Mouse (Mus musculus) kidney, embryonic 14.5 days (tissue): ENCODE results near the gene Scarf1. TPM values are rescaled to one million over a fixed set of nuclear protein-coding genes. Genes with fewer than 3 reads are reported as not detected.
A peak's percentile ranks its signal among the peaks of the same experiment; 100 is the strongest.

Experiments
- ATAC-seq: fragments of 200-750 bp; cut with Nextera tagmentation; 2 replicates; pipeline ENCODE4 v1.8.0; 2017; ENCODE audit warnings: moderate number of reproducible peaks, mild to moderate bottlenecking, moderate TSS enrichment, moderate library complexity; ENCODE audit not compliant: low FRiP score, low TSS enrichment
- H3K27ac ChIP-seq: fragments of 300-500 bp; sonication (generic); 2 replicates; pipeline ENCODE4 v1.5.1; 2014; ENCODE audit warnings: low read depth, mild to moderate bottlenecking, low read length, moderate library complexity, mixed read lengths
- H3K27me3 ChIP-seq: fragments of 300-500 bp; sonication (generic); 2 replicates; pipeline ENCODE4 v1.6.1; 2014; ENCODE audit warnings: mild to moderate bottlenecking, low read length; ENCODE audit not compliant: control insufficient read depth, insufficient read depth
- H3K36me3 ChIP-seq: fragments of 300-500 bp; sonication (generic); 2 replicates; pipeline ENCODE4 v1.6.1; 2014; ENCODE audit warnings: low read length, mixed read lengths; ENCODE audit not compliant: control insufficient read depth, insufficient read depth
- H3K4me1 ChIP-seq: fragments of 300-500 bp; sonication (generic); 2 replicates; pipeline ENCODE4 v1.6.1; 2014; ENCODE audit warnings: low read length, mixed read lengths; ENCODE audit not compliant: control insufficient read depth, insufficient read depth
- H3K4me2 ChIP-seq: fragments of 300-500 bp; sonication (generic); replicated peaks from 2 replicates; pipeline ENCODE4 v1.6.1; 2014; ENCODE audit warnings: low read depth, mild to moderate bottlenecking, low read length
- H3K4me3 ChIP-seq: fragments of 300-500 bp; sonication (generic); 2 replicates; pipeline ENCODE4 v1.5.1; 2014; ENCODE audit warnings: mild to moderate bottlenecking, low read length
- H3K9ac ChIP-seq: fragments of 300-500 bp; sonication (generic); 2 replicates; pipeline ENCODE4 v1.6.1; 2014; ENCODE audit warnings: low read depth, mild to moderate bottlenecking, low read length, moderate library complexity
- H3K9me3 ChIP-seq: fragments of 300-500 bp; sonication (generic); 2 replicates; pipeline ENCODE4 v1.6.1; 2016; ENCODE audit warnings: low read length; ENCODE audit not compliant: control insufficient read depth
- WGBS: fragments of 180-500 bp; shearing (Covaris S2); extraction: QIAGEN DNeasy Blood & Tissue Kit; methylation state at CpG from one replicate; pipeline ENCODE4 v1.1.7; 2014; 5-methylcytosine and 5-hydroxymethylcytosine counted together
- polyA plus RNA-seq: library from polyadenylated mRNA; unstranded; fragments of >200 nt; fragmentation: Nextera tagmentation; extraction: Ambion mirVana; gene quantifications from 2 replicates; pipeline ENCODE4 v1.2.1, GENCODE M21; 2014

Scarf1 gene
- polyA plus RNA-seq, 1 experiment from 2014 or later = 10.0 TPM

GRCm38 (mm10) chr11:75570375-75571125 is 57.2 kb downstream of the Scarf1 start:
- Histone ChIP-seq H3K4me1 (peaks cover 26% of the 10 kb centered on the region), H3K27ac (no peak overlapping the region), H3K27me3 (no peaks in the 10 kb centered on the region), H3K4me2 (no peak overlapping the region), H3K9ac (no peak overlapping the region), H3K9me3 (no peaks in the 10 kb centered on the region), H3K36me3 (no peaks in the 10 kb centered on the region), H3K4me3 (no peak overlapping the region)
- no peak for ATAC-seq
- WGBS = 88% methylated on average over 17 of the region's 17 CpGs

GRCm38 (mm10) chr11:75571126-75571990 is 58.0 kb downstream of the Scarf1 start:
- ATAC-seq = no peak
- WGBS = 71% methylated on average over 14 of the region's 14 CpGs
- no peaks in the 10 kb centered on the region for H3K36me3 ChIP-seq
- no peak overlapping the region for H3K4me2 ChIP-seq
- peaks cover 22% of the 10 kb centered on the region for H3K4me1 ChIP-seq
- H3K27me3 ChIP-seq = no peaks in the 10 kb centered on the region
- no peak overlapping the region for H3K27ac ChIP-seq
- 0 out of 2 replicates have a peak overlapping the region, but pooled peaks have one; percentile 42 for H3K9ac ChIP-seq
- no peak overlapping the region for H3K4me3 ChIP-seq
- H3K9me3 ChIP-seq = no peaks in the 10 kb centered on the region

- Histone ChIP-seq H3K9ac (peak overlapping the region; percentile 42), H3K27ac (peak overlapping the region; percentile 62; the same call in 1 of the 2 replicates), H3K36me3 (no peaks in the 10 kb centered on the region), H3K4me3 (no peak overlapping the region), H3K4me2 (peak overlapping the region; percentile 19), H3K27me3 (no peaks in the 10 kb centered on the region), H3K4me1 (peaks cover 15% of the 10 kb centered on the region), H3K9me3 (no peaks in the 10 kb centered on the region)
- no peak; the same call in 1 of the 2 replicates for ATAC-seq
- WGBS = 17% methylated on average over 10 of the region's 10 CpGs
These were observed 59.0 kb downstream of the Scarf1 start for GRCm38 (mm10) chr11:75572301-75572791.

GRCm38 (mm10) chr11:75572854-75573650 is 59.7 kb downstream of the Scarf1 start:
- H3K9me3 ChIP-seq = no peaks in the 10 kb centered on the region
- no peaks in the 10 kb centered on the region for H3K36me3 ChIP-seq
- peak overlapping the region; percentile 19 for H3K4me2 ChIP-seq
- H3K27me3 ChIP-seq = no peaks in the 10 kb centered on the region
- peak; percentile 92 for ATAC-seq
- H3K4me1 ChIP-seq = peaks cover 15% of the 10 kb centered on the region
- peak overlapping the region; percentile 5; the same call in 1 of the 2 replicates for H3K4me3 ChIP-seq
- 5% methylated on average over 12 of the region's 12 CpGs for WGBS
- H3K27ac ChIP-seq = peak overlapping the region; percentile 62
- H3K9ac ChIP-seq = peak overlapping the region; percentile 42

- peaks cover 15% of the 10 kb centered on the region for H3K4me1 ChIP-seq
- 86% methylated on average over 5 of the region's 5 CpGs for WGBS
- no peaks in the 10 kb centered on the region for H3K9me3 ChIP-seq
- no peak for ATAC-seq
- H3K27me3 ChIP-seq = no peaks in the 10 kb centered on the region
- no peak overlapping the region for H3K4me2 ChIP-seq
- H3K4me3 ChIP-seq = no peak overlapping the region
- no peak overlapping the region for H3K9ac ChIP-seq
- H3K27ac ChIP-seq = no peak overlapping the region
- no peaks in the 10 kb centered on the region for H3K36me3 ChIP-seq
These were observed 61.2 kb downstream of the Scarf1 start for GRCm38 (mm10) chr11:75574378-75575123.

GRCm38 (mm10) chr11:75575560-75576123 is 62.3 kb downstream of the Scarf1 start:
- Histone ChIP-seq H3K4me1 (peaks cover 15% of the 10 kb centered on the region), H3K4me2 (no peak overlapping the region), H3K9ac (no peak overlapping the region), H3K36me3 (no peaks in the 10 kb centered on the region), H3K27me3 (no peaks in the 10 kb centered on the region), H3K4me3 (no peak overlapping the region), H3K9me3 (no peaks in the 10 kb centered on the region), H3K27ac (no peak overlapping the region)
- WGBS = 77% methylated on average over 9 of the region's 9 CpGs
- ATAC-seq = no peak
